Mouse (Mus musculus) thymus, adult 2 months (tissue): Measurements from ENCODE around the gene Slc6a1.

Experiments used
- CTCF ChIP-seq: fragments of 200-500 bp; IDR thresholded peaks from 2 replicates; pipeline ENCODE4 v1.5.1; 2012; ENCODE audit warnings: mild to moderate bottlenecking, control low read depth, low read length, moderate library complexity, borderline replicate concordance; ENCODE audit not compliant: control insufficient read depth, poor library complexity, insufficient read depth; ENCODE audit errors: extremely low read depth
- POLR2A ChIP-seq: fragments of 200-500 bp; IDR thresholded peaks from 2 replicates; pipeline ENCODE4 v1.6.1; 2012; ENCODE audit warnings: mild to moderate bottlenecking, low read length, control low read depth, moderate library complexity; ENCODE audit not compliant: control insufficient read depth, poor library complexity, insufficient read depth; ENCODE audit errors: extremely low read depth

DNA sequence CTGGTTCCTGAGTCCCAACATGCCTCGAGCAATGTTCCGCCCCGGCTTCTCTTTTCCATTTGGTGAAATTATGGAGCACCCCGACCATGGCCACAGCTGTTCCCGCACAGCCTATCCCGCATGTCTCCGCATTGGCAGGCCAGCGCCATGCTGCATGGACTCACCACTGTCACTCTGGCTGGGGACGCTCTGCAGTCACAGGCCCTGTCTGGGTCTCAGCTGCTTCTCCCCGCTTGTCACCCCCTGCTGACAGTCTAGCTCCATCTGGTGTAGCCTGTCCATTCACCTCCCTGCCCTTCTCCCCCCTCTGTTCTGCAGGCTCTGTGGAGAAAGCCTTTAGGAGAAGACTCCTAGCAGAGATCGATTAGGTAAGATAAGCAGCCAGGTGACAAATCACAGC is 18.3 kb downstream of the Slc6a1 start:
- no peak for TF ChIP-seq CTCF
- no peak for TF ChIP-seq POLR2A
